Mouse (Mus musculus) urinary bladder, postnatal 14 days (tissue): Measurements from ENCODE around the gene Hist1h1a.

Experiments
- DNase-seq: peaks from one replicate; pipeline ENCODE4 v3.0.0; 2021; ENCODE audit warnings: low spot score

Hist1h1a gene

DNA sequence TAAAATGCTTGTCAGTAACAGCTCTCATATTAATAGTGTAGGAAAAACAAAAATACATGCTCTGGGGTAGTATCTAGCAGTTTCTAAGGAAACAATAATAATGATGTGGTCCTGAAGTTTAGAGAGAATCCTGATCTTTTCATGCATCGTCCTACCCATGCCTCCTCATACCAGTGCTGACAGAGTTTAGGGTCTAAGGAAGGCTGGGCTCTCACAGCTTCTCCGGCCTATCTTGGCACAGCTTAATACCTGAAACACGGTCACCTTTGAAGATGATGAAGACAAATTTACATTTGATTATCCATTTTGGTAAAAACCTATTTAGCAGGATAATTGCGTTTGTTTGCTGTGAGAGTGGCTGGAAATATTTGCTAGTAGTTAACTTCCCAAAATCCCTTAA, 19.5 kb upstream of the Hist1h1a start:
- no peak for DNase-seq

DNA sequence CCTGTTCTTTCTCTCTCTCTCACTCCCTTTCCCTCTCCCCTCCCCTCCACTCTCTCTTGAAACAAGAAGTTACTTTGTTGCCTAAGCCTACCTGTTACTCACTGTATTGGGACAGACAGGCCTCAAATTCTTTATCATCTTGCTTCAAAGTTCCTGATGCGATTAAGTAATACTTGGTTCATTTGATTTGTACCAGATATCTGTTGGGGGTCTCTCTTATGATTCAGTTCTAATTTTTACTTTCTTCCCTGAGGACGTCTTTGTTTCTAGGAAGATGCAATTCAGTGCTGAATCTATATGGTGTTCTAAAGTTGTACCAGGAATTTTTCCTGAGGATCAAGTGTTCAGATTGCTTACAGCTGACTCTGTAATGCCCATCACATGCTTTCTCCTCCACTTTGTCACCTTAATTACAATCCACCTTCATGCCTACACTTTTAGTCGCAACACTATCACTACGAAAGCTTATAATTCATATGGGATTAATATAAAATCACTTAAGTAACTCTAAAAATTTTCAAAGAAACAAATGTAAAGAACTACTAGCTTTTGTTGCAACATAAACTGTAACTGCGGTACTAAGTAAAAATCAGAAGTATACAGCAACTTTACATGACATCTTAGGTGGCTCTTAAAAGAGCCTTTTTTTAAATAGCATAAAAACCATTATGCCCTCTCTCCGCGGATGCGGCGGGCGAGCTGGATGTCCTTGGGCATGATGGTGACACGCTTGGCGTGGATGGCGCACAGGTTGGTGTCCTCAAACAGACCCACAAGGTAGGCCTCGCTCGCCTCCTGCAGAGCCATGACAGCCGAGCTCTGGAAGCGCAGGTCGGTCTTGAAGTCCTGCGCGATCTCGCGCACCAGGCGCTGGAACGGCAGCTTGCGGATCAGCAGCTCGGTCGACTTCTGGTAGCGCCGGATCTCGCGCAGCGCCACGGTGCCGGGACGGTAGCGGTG, 18.8 kb upstream of the Hist1h1a start:
- DNase-seq: no peak

DNA sequence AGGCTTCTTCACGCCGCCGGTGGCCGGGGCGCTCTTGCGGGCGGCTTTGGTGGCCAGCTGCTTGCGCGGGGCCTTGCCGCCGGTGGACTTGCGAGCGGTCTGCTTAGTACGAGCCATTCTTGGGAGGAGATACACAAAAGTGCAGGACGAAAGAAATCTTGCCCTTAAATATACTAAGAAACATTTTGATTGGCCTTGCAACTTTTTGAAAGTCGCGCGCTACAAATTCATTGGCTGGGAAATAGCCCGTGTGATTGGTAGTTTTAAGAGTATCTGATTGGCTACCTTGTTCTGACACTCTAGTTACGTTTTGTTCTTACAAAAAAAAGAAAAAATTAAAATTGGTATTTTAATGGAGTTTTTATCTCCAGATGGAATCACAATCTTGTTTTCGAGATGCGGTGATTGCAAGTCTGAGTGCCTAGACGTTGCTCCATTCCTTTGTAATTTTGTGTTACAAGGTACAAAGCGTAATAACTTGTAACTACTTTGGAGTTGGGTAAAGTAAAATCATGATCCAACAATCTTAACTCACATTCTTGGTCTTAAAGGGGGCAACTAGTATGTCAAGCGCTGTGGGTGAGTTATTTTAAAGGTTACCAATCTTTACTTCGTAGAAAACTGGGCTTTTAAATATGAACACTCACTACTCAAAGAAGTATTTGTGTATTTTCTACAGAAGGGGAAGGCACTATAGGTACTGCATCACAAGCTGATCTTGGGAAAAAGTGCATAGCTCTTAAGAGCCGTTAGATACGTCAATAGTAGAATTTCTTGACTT, 17.9 kb upstream of the Hist1h1a start, which contains the start of gene Hist1h3c:
Gene Hist1h3c (minus strand): TSS at position 222 of the 781 bp plus-strand sequence.
- DNase-seq: peak; percentile 85

DNA sequence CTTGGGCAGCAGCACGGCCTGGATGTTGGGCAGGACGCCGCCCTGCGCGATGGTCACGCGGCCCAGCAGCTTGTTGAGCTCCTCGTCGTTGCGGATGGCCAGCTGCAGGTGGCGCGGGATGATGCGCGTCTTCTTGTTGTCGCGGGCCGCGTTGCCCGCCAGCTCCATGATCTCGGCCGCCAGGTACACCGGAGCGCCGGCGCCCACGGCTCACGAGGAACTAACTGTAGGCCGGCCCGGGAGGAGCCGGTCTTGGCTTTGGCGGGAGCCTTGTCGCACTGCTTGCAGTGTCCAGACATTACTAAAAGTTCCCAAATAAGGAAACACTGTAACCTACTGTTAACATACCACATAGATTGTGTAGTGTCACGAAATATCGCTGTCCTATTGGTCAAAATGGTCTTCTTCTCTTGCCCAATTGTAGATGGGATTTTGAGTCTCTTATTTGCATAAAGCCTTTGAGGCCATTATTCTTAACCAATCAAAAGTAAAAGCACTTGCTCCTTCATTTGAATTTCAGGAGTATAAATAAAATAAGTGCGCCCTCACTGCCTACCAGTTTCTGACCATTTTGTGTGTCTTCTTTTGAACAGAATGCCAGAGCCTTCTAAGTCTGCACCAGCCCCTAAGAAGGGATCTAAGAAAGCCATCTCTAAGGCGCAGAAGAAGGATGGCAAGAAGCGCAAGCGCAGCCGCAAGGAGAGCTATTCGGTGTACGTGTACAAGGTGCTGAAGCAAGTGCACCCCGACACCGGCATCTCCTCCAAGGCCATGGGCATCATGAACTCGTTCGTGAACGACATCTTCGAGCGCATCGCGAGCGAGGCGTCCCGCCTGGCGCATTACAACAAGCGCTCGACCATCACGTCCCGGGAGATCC, 17.0 kb upstream of the Hist1h1a start, which contains the start of gene Hist1h2bb:
Gene Hist1h2bb (plus strand): TSS at position 534 of the 880 bp plus-strand sequence.
- peak; percentile 56 for DNase-seq

DNA sequence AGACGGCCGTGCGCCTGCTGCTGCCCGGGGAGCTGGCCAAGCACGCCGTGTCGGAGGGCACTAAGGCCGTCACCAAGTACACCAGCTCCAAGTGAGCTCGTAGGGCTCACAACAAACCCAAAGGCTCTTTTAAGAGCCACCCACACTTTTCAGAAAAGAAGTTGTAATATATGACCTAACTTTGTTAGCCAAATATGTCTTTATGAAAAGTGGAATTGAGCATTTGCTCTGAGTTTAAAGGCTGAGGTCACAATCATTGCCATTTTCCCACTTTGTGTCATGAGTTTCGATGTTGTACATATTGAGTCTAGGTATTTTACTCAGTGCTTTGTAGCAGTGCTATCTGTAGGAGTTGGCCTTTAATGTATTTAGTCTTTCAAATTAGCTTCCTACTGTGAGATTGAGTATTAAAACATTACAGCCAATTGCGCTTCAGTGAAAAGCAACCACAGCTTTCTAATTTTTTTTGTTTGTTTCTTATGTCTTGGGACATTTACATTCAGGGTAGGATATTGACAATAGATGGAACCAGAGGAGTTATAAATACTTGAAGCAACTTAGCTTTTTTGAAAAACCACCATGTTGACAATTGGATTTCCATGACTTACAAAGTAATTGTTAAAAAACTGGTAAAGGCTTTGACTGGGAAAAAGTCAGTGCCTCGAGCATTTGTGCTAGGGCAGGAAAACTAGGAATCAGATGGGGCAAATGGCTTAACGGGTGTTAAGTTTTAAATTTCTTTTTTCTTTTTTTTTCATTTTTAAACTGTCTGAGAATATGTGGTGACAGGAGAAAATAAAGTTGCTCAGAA, 16.2 kb upstream of the Hist1h1a start:
- DNase-seq: no peak

DNA sequence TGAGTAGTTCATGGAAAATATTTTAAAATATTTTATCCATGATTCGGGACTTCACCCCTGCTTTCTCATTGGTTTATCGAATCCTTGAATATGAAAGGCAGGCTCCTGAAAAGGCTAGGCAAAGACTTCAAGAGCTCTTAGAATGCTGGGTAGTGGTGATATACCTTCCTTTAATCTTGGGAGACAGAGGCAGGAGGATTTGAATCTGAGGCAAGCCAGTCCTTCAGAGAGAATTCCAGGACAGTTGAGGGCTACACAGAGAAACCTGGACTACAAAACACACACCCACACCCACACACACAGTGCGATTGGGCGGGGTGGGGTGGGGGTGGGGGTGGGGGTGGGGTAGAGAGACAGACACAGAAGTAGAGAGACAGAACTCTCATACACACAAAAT, 15.6 kb upstream of the Hist1h1a start:
- no peak for DNase-seq

DNA sequence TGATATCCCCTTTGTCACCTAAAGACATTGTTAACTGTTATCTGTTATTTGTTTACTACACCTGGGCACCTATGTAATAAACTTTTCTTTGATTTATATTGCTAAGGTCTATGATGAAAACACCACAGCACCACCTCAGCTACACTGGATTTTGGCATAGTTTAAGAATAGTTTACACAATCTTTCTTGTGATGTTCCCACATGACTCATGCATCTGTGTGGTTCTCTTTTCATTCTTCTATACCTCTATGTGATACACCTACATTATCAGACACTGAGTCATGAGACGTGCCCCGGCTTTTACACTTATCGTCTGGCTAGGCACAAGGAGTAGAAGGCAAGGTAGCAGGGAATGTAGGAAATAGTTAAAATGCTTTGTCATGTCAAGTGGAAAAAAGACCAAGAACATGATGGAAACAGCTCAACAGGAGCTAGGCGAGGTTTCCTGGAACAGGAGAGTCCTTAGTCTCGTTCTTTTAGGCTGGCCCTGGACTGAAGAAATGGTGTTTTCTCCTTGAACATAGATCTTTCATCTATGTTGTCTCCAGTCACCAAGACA, 13.8 kb upstream of the Hist1h1a start:
- no peak for DNase-seq

DNA sequence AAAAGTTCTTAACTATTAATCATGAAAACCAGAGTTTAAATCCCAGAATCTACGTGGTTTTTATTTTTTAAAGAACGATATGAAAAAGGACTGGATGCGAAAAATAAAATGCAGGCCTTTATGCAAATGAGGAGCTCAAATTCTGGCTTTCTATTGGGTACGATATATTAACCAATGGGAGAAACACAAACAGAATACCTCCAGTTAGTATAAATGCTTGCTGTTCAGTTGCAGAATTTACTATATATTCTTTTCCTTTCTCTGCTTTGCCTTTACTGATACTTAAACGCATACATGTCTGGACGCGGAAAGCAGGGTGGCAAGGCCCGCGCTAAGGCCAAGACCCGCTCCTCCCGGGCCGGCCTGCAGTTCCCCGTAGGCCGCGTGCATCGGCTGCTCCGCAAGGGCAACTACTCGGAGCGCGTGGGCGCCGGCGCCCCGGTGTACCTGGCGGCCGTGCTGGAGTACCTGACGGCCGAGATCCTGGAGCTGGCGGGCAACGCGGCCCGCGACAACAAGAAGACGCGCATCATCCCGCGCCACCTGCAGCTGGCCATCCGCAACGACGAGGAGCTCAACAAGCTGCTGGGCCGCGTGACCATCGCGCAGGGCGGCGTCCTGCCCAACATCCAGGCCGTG, 12.5 kb upstream of the Hist1h1a start, which contains the start of gene Hist1h2ab:
Gene Hist1h2ab (plus strand): TSS at position 288 of the 639 bp plus-strand sequence.
- DNase-seq: peak; percentile 40

DNA sequence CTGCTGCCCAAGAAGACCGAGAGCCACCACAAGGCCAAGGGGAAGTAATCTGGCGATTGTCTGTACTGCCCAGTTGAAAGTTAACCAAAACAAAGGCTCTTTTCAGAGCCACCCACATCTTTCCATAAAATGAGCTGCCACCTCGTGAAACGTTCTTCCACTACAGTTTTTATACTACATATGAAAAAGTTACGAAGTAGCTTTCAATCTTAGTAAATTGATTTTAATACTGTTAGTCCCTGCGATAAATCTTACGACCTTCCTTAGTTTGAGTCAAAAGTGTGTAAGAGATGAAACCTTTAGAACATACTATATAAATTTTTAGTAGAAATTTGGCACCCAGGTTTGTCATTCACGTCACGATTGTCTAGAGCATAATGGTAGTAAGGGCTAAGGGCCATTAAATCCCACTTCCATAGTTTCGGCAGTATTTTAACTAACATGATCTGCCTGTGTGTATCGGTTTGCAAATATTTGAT, 11.9 kb upstream of the Hist1h1a start:
- DNase-seq: no peak

DNA sequence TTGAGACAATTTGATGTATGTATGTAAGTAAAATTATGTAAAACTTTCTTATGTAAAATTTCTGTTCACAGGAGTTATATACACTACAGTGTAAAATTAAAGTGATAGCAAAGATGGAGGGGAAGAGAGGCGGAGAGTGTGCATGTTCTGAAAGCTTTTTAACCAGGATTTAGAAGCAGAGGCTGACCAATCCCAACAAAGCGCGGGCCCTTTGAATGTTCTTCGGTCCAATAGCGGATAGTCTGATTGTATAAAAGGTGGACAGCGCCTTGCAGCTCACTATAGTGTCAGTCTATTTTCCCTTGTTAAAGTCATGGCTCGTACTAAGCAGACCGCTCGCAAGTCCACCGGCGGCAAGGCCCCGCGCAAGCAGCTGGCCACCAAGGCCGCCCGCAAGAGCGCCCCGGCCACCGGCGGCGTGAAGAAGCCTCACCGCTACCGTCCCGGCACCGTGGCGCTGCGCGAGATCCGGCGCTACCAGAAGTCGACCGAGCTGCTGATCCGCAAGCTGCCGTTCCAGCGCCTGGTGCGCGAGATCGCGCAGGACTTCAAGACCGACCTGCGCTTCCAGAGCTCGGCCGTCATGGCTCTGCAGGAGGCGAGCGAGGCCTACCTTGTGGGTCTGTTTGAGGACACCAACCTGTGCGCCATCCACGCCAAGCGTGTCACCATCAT, 11.3 kb upstream of the Hist1h1a start, which contains the start of gene Hist1h3b:
Gene Hist1h3b (plus strand): TSS at position 201 of the 675 bp plus-strand sequence.
- peak; percentile 90 for DNase-seq

DNA sequence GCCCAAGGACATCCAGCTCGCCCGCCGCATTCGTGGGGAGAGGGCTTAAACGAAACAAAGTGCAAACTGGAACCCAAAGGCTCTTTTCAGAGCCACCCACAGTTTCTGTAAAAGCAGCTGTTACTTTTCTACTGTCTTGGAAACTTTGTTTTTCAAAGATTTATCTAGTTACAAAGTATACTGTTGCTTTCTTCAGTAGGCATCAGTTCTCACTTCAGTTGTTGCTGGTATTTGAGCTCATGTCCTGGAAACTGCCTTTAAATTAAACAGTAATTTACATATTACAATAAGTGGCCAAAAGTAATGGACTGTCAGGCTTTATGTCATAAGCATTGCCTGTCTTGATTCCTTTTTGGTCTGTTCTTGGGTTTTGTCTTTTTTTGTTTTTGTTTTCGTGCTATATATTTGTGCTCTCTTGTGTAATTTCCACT, 10.7 kb upstream of the Hist1h1a start:
- DNase-seq: no peak

DNA sequence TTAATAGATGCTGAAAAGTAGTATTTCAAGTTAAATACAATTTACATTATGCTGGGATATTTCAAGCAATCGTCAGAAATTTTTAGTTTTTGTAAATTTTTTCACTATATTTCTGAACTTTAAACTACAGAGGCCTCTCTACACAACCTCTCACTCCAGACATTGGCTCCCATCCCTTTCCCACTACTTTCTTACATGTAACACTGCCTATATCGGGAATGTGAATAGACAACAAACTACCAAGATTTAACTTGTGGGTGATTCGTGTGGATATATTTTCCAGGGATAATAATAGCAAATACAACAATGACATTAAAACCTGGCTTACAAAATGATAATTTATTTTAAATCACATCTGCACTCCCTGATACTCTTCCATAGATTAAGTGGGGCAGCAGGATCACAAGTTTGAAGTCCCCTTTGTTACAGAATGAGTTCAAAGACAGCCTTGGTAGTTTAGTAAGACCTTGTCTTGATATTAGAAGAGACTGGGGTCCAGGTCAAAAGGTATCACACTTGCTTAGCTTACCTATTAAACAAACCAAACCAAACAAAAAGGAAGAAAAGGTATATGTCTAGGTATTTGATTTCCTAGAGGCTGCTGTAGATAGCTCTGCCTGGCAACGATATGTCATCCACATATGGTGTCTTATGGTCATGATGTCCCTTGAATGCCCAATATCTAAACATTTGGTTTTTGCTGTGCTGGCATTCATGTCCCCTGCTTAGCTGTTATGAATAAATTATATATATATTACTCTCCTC, 10.0 kb upstream of the Hist1h1a start:
- no peak for DNase-seq

DNA sequence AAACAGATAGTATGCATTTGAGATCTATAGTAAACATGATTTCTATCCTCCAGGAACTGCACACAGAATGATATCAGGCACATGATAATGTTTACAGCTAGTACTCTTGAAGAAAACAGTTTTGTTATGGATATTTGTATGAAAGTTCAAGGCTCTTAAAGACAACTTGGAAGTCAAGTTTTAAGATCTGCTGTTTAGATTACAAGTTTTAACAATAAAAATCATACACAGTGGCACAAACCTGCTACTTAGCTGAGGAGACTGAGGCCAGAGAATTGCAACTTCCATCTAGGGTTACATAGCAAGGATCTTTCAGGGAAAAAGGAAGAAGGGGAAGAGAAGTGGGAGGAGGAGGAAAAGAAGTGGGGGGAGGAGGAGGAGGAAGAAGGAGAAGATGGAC, 8.5 kb upstream of the Hist1h1a start:
- no peak for DNase-seq

DNA sequence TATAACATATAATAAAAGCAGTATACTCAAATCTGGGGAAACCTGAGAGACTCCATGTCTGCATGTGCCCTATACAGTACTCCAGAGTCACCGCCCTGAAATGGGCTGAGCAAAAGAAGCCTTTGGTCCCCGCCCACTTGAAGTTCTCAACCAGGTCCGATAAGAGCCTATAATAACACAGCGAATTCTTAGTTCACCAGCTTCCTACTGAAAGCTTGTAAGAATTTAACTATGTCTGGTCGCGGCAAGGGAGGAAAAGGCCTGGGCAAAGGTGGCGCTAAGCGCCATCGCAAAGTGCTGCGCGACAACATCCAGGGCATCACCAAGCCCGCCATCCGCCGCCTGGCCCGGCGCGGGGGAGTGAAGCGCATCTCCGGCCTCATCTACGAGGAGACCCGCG, 6.7 kb upstream of the Hist1h1a start, which contains the start of gene Hist1h4b:
Gene Hist1h4b (plus strand): TSS at position 224 of the 400 bp plus-strand sequence.
- DNase-seq: peak; percentile 92

DNA sequence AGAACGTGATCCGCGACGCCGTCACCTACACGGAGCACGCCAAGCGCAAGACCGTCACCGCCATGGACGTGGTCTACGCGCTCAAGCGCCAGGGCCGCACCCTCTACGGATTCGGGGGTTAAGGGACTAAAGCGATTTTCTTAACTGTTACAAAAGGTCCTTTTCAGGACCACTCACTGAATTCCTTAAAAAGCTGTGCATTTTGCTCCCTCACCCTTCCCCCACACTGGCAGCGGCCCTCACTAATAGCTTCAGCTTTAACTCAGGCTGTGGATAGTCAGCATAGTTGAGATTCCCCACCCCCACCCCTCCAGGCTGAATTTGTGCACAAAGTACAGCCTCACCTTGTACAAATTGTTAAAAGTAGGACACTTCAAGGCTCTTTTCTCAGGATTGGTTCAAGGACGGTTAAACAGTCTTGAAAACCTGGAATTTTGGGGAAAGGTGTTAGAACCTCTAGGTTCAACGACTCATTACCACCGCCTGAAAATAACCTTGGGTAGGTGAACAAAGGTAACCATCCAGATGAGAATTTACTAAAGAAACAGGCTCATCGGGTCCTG, 6.2 kb upstream of the Hist1h1a start:
- DNase-seq: no peak

DNA sequence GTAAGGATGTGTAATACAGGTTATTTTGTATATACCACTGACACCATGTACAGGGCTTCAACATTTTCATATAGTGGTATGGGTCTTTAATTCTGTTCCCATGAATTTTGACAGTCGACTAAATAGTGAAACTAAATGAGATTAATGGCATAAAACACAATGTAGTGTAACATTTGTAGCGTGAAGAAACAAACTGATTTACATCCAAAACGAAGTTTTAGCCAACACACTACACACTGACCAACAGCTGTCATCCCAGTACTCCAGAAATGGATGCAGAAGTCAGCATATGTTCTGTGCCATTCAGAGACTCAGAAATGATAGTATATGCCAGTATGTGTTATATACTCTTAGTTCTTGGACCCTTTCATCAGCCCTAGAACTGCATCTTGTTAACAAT, 5.5 kb upstream of the Hist1h1a start:
- no peak for DNase-seq

DNA sequence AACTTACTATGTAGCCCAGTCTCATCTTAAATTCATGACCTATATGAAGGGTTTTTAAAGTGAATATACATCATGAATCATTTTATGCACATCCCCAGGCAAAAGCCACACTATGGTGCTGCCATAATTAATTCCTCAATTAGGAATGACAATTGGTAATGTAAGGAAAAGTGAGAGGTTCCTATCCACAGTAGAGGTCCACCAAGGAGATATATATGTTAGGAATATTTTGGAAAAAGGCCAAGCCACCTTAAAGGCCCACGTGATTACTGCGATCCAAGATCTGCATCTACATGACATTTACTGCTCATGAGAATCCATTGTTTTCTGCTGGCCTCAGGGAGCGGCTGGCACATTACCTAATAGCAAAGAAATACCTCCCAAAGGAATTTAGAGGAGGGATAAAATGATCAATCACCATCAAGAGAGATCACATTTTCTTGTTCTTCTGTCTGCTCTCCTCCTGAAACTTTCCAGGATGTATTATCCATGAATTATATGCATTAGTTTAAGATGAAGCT, 4.2 kb upstream of the Hist1h1a start:
- no peak for DNase-seq

DNA sequence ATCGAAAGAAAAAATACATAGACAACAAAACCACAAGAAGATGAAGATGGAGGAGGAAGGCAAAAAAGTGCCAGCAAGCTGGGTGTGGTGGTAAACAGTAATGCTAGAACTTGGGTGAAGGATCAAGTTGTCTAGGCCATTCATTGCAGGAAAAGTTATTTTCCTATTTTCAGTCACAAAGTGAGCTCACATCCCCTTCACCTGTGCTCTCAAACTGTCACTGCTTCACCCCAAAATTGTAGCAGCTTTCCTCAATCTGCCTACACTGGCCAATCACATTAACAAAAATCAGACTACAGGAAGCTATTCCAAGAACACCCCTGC, 3.6 kb upstream of the Hist1h1a start:
- DNase-seq: no peak
